Mouse (Mus musculus) urinary bladder, adult 2 months (tissue): ENCODE measurements around the gene Hlx. TPM values are rescaled to one million over a fixed set of nuclear protein-coding genes. Genes with fewer than 3 reads are reported as not detected.

Experiments
- DNase-seq: peaks from one replicate; pipeline ENCODE4 v3.0.0; 2022; ENCODE audit warnings: low spot score
- polyA plus RNA-seq: library from polyadenylated mRNA; depleted of rRNA; stranded (reverse); fragments of >200 nt; gene quantifications from 2 replicates; pipeline ENCODE4 v1.2.3, GENCODE M21; 2012; rRNA removed

Gene Hlx
- polyA plus RNA-seq, 1 experiment: 3.6 TPM

- no peak for DNase-seq
These were observed 16.3 kb downstream of the Hlx start for GRCm38 (mm10) chr1:184716117-184716516.

- DNase-seq: no peak
These were observed 16.7 kb downstream of the Hlx start for GRCm38 (mm10) chr1:184715693-184716092.

- no peak for DNase-seq
These were observed 17.9 kb downstream of the Hlx start for GRCm38 (mm10) chr1:184714515-184714914.

- DNase-seq: no peak
These were observed 18.7 kb downstream of the Hlx start for GRCm38 (mm10) chr1:184713716-184714115.

- no peak for DNase-seq
These were observed 24.7 kb downstream of the Hlx start for GRCm38 (mm10) chr1:184707532-184708248.

- DNase-seq: no peak
These were observed 27.5 kb downstream of the Hlx start for GRCm38 (mm10) chr1:184704901-184705300.

- DNase-seq: no peak
These were observed 33.1 kb downstream of the Hlx start for GRCm38 (mm10) chr1:184699295-184699694.

GRCm38 (mm10) chr1:184695451-184695850 lies 37.0 kb downstream of the Hlx start:
- no peak for DNase-seq

GRCm38 (mm10) chr1:184692204-184692904 lies 40.1 kb downstream of the Hlx start:
- no peak for DNase-seq

GRCm38 (mm10) chr1:184691240-184691639 lies 41.2 kb downstream of the Hlx start:
- no peak for DNase-seq

- DNase-seq: no peak
These were observed 44.4 kb downstream of the Hlx start for GRCm38 (mm10) chr1:184688026-184688425.

- no peak for DNase-seq
These were observed 44.9 kb downstream of the Hlx start for GRCm38 (mm10) chr1:184687512-184687911.

GRCm38 (mm10) chr1:184683541-184683940 lies 48.9 kb downstream of the Hlx start:
- DNase-seq: no peak

- DNase-seq: no peak
These were observed 52.9 kb downstream of the Hlx start for GRCm38 (mm10) chr1:184679416-184679965.

GRCm38 (mm10) chr1:184677641-184678040 lies 54.8 kb downstream of the Hlx start:
- no peak for DNase-seq

Other genes starting within 250 kb of the Hlx start
- 0.40 and 0.62 TPM in 2 replicates for gene Marc1, start 78.7 kb upstream of the Hlx start, polyA plus RNA-seq
- gene Marc2, start 113.8 kb upstream of the Hlx start, polyA plus RNA-seq: 102 and 119 TPM in 2 replicates
- gene C130074G19Rik, start 150.6 kb upstream of the Hlx start, polyA plus RNA-seq: 12.2 and 22.0 TPM in 2 replicates